Mouse (Mus musculus): ENCODE results near the gene Mtfmt. TPM values are rescaled to one million over a fixed set of nuclear protein-coding genes. Genes with fewer than 3 reads are reported as not detected.

Mtfmt gene
- total RNA-seq, 2 experiments from 2014 or later = 5.7 to 6.4 TPM

DNA sequence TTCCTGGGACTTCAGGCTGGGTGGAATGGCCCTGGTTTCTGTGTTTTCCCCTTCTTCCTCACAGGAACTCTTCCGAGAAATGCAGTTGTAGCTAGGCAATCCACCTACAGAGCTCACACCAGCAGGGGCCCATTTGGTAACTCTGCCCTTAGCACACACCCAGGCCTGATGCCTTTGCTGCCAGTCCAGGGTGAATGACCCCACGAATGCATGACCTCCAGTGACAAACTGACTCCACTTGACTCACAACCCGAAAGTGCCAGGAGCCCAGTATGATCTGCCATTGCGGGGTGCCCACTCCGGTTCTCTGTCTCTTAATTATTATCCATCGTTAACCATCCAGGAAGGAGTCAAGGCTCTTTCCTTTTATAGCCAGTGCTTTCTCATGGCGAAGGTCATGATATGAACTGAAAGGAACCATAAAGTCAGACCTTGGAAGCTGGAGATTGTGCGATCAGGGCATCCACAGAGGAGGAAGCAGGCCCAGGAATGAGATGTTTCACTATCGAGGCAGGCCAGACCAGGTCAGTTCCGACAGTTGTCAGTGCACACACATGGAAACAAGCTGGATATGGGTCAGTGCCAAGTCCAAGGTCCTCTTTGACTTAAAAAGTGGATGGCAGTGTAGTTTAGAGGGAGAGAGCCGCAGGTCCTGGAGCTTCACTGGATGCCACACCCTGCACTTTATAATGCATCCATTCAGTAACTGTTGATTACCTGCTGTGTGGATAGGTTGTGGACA lies 12.7 kb upstream of the Mtfmt start, which contains the start of gene Slc51b:
Gene Slc51b, minus strand, starts transcription at position 196 of the 742 bp plus-strand sequence.
- no peak for DNase-seq (ENCODE audit: low spot score)
- intact Hi-C loops (cut with DNase I) = no loop called here

DNA sequence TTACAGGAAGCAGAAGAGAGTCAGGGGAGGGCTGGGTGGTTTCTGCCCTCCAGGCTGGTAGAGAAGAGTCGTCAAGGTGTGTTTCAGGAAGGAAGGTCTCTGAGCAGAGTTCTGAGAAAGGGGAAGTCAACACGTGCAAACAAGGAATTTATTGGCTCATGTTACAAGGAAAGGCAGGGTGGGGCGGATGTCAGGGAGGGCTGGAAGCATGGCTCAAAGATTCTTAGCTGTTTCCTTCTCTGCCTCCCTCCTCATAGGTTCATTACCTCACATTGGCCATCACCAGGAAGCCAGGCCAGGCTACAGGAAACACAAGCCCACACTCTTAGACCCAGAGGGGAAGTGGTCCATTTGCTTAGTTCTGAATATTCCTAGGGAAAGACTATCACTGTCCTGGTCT lies 11.2 kb upstream of the Mtfmt start:
- intact Hi-C loops (cut with DNase I) = no loop called here
- DNase-seq (ENCODE audit: low spot score) = no peak

GRCm38 (mm10) chr9:65427511-65427910 lies 8.1 kb upstream of the Mtfmt start:
- intact Hi-C loops (cut with DNase I) = no loop called here
- no peak for DNase-seq (ENCODE audit: low spot score)

DNA sequence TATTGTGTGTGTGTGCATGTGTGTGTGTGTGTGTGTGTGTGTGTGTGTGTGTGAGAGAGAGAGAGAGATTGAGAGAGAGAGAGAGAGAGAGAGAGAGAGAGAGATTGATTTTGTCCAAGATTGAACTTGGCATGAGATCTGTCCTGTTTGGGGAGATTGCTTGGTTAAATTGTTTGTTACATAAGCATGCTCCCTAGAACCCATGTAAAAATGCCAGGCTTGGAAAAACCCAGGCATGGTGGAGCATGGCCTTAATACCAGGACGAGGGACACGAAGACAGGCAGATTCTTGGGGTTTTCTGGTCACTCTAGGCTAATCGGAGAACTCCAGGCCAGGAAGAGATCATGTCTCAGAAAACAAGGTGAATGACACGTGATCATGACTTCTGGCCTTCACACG lies 7.6 kb upstream of the Mtfmt start:
- DNase-seq (ENCODE audit: low spot score) = no peak
- intact Hi-C loops (cut with DNase I) = no loop called here

- intact Hi-C loops (cut with DNase I) = loop anchor here (10.0 kb wide), 1 partner anchor 154 kb away; the partner anchor contains the start of genes Pif1 and Plekho2
- no peak for DNase-seq (ENCODE audit: low spot score)
These were observed 5.2 kb upstream of the Mtfmt start for GRCm38 (mm10) chr9:65430401-65430800.

DNA sequence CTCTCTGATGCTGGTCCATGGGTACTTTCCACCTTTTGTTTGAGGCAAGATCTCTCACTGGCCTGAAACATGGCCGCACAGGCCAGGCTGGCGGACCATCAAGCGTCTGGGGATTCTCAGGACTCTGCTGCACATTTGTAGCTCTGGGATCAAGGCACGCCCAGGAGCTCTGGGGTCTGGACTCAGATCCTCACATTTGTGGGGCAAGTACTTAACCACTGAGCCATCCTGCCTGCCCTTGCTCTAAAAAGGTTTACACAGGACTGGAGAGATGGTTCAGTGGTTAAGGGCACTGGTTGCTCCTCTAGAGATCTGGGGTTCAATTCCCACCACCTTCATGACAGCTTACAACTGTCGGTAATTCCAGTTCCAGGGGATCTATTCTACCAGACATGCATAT lies 4.7 kb upstream of the Mtfmt start:
- no peak for DNase-seq (ENCODE audit: low spot score)
- intact Hi-C loops (cut with DNase I) = loop anchor here (10.0 kb wide), 1 partner anchor 154 kb away; the partner anchor contains the start of genes Pif1 and Plekho2

- intact Hi-C loops (cut with DNase I) = loop anchor here (1.0 to 10.0 kb wide), 3 partner anchors 39 to 153 kb away; partner anchors contain the start of genes Pif1 and Plekho2
- peak; percentile 53 for DNase-seq (ENCODE audit: low spot score)
These were observed 3.3 kb upstream of the Mtfmt start for GRCm38 (mm10) chr9:65432236-65432635.

DNA sequence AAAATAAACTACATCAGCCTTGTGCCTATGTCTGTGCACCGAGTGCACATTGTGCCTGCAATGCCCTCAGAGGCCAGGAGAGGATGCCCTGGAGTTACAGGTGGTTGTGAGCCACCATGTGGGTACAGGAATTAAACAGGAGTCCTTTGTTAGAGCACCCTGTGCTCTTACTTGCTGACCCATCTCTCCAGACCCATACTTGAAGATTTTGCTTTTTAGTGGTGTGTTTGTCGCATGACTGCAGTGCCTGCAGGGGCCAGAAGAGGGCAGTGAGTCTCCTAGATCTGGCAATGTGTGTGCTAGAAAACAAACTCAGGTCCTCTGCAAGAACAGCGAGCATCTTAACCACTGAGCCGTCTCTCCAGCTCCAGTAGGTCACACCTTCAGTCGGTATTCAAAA lies 1.4 kb upstream of the Mtfmt start:
- DNase-seq (ENCODE audit: low spot score) = no peak
- intact Hi-C loops (cut with DNase I) = loop anchor here (10.0 kb wide), 1 partner anchor 151 kb away; the partner anchor contains the start of genes Pif1 and Plekho2

- intact Hi-C loops (cut with DNase I) = loop anchor here (10.0 kb wide), 1 partner anchor 150 kb away; the partner anchor contains the start of genes Pif1 and Plekho2
- no peak for DNase-seq (ENCODE audit: low spot score)
These were observed 371 bp upstream of the Mtfmt start for GRCm38 (mm10) chr9:65435211-65435610.

DNA sequence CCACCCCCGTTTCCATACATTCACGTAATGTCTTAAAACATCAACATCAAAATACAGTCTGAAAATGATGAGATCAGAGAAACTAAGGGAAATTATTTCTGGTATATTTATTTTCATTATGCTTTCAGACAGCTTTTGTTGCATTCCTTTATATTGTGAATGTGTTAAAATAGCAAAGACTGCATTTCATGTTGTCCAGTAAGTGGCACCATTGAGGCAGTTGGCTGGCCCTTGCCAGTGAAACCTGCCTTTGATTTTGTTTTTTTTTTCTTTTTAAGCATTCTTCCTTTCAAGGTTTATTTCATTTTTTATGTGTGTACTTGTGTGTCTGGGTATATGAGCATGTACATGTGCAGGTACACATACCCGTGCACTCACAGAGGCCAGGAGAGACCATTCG lies 9.1 kb downstream of the Mtfmt start:
- no peak for DNase-seq (ENCODE audit: low spot score)

DNA sequence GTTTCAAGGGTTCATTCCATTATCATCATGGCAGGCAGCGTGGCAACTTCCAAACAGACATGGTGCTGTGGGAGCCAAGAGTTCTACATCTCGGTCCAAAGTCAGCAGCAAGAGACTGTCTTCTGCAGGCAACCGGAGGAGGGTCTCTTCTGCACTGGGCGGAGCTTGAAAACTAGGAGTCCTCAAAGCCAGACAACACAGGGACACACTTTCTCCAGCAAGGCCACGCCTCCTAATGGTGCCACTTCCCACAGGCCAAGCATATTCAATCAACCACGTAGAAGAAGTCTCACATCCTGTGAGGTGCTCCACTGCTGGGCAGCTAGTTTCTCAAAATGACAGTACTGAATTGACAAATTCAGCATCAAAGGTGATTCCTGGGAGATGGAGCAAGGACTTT lies 12.4 kb downstream of the Mtfmt start:
- intact Hi-C loops (cut with DNase I) = no loop called here
- DNase-seq (ENCODE audit: low spot score) = no peak

More for the DNA sequence above, 9.1 kb downstream of the Mtfmt start:
- intact Hi-C loops (cut with DNase I) = no loop called here

DNA sequence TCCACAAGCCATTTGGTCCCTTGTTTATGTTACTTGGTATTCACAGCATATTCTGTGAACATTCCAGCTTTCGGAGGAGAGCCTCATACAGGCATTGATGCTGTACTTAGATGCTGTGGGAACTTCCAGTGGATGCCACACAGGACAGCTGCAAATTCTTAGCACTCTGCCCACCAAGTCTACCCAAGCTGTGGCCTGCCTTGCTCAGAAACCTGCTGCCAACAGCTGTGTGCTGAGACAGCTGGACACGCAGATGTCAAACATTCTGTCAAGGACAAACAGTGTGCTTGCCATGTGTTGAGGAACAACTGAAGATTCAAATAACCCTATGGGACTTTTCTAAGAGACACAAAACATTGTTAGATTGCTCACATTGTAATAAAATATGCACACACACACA lies 23.4 kb downstream of the Mtfmt start:
- intact Hi-C loops (cut with DNase I) = no loop called here
- no peak for DNase-seq (ENCODE audit: low spot score)

DNA sequence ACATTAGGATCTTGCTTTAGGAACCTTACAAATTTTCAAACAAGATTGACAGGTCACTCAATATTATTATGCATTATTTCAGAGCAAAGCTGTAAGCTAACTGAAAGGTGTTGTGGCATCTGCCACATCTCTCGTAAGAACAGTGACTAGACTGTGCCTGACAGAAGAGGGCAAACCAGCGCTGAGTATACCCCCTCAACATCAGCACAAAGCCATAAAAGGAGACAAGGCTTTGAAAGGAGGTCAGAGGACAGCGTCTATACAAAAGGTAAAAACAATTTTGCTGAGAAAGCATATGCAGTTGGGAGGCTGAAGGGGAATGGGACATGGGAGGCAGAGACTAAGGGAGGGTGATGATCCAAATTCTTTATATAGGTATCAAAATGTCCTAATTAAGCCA lies 24.6 kb downstream of the Mtfmt start:
- DNase-seq (ENCODE audit: low spot score) = no peak
- intact Hi-C loops (cut with DNase I) = loop anchor here (5.0 kb wide), 1 partner anchor 117 kb away; no protein-coding TSS in a partner anchor

- peak; percentile 92 for DNase-seq (ENCODE audit: low spot score)
- intact Hi-C loops (cut with DNase I) = loop anchor here (5.0 kb wide), 1 partner anchor 116 kb away; no protein-coding TSS in a partner anchor
These were observed 25.3 kb downstream of the Mtfmt start, which contains the start of gene Spg21 for GRCm38 (mm10) chr9:65460732-65461442. TSS of gene Spg21 (plus strand) at chr9:65460947.

GRCm38 (mm10) chr9:65462544-65462943 lies 27.0 kb downstream of the Mtfmt start:
- intact Hi-C loops (cut with DNase I) = loop anchor here (5.0 kb wide), 1 partner anchor 115 kb away; no protein-coding TSS in a partner anchor
- DNase-seq (ENCODE audit: low spot score) = no peak

GRCm38 (mm10) chr9:65464161-65464560 lies 28.6 kb downstream of the Mtfmt start:
- intact Hi-C loops (cut with DNase I) = loop anchor here (5.0 kb wide), 1 partner anchor 113 kb away; no protein-coding TSS in a partner anchor
- DNase-seq (ENCODE audit: low spot score) = no peak

DNA sequence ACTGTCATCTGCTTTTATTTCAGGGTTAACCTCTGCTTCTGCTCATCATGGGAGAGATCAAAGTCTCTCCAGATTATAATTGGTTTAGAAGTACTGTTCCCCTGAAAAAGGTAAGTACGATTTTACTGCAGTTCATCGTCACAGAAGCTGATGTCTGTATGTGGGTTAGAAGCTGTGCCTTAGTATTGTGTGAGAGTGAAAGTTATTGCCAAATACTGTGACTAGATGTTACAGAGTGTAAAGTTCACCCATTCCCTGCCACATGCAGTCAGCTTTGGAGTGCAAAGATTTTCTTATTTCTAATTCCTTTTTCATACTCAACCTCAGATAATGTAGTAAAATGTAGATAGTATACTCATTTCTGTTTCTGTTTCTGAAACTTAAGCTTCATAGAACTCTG lies 29.7 kb downstream of the Mtfmt start:
- intact Hi-C loops (cut with DNase I) = no loop called here
- no peak for DNase-seq (ENCODE audit: low spot score)

DNA sequence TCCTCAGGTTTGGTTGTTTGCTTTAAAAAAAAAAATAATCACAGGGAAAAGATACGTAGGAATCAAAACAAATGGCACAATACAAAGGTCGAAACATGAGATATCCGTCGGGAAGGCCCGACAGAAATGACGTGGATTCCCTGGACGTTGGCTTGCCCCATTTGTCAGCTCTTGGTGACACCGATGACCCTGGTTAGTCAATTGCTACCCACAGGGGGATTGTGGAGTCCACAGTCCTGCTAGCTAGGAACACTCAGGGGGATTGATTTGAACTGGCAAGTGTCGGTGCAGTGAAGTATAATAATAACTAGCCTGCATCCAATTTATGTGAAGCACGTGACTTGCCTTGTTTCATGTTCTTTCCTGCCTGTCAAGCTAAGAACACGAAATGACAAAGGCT lies 32.1 kb downstream of the Mtfmt start:
- DNase-seq (ENCODE audit: low spot score) = no peak
- intact Hi-C loops (cut with DNase I) = no loop called here

GRCm38 (mm10) chr9:65472769-65473168 lies 37.2 kb downstream of the Mtfmt start:
- DNase-seq (ENCODE audit: low spot score) = no peak
- intact Hi-C loops (cut with DNase I) = no loop called here

- intact Hi-C loops (cut with DNase I) = no loop called here
- no peak for DNase-seq (ENCODE audit: low spot score)
These were observed 43.6 kb downstream of the Mtfmt start for GRCm38 (mm10) chr9:65479158-65479557.

DNA sequence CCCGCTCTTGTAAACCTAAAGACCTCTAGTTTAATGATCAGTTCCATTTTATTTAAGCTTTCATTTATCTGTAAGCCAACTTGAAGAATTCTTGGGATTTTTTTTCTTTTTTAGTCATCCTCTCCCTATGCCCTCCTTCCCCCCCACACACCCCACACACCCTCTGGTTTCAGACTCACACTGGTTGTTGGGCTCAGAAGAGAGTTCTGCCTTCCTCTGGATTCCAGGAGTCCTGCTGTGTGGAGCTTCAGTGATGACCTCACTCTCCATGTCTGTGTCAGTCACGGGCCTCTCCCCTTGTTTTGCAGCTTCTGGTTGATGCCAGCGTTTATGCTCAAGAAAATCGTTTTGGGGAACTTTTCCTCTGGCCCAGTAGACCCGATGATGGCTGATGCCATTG lies 44.5 kb downstream of the Mtfmt start:
- no peak for DNase-seq (ENCODE audit: low spot score)
- intact Hi-C loops (cut with DNase I) = no loop called here

Measured in heart, postnatal 25 days (tissue).